Mouse (Mus musculus) embryonic fibroblast, embryonic 13.5 days (primary cell): ENCODE results near the gene Naxd.

ENCODE experiments used
- CTCF ChIP-seq: IDR thresholded peaks from 2 replicates; pipeline ENCODE4 v1.5.1; 2011; ENCODE audit warnings: mild to moderate bottlenecking, control low read depth, low read length, moderate library complexity, borderline replicate concordance; ENCODE audit not compliant: insufficient read depth
- POLR2A ChIP-seq: IDR thresholded peaks from 2 replicates; pipeline ENCODE4 v1.6.1; 2011; ENCODE audit warnings: low read depth, mild to moderate bottlenecking, control low read depth, low read length, moderate library complexity

DNA sequence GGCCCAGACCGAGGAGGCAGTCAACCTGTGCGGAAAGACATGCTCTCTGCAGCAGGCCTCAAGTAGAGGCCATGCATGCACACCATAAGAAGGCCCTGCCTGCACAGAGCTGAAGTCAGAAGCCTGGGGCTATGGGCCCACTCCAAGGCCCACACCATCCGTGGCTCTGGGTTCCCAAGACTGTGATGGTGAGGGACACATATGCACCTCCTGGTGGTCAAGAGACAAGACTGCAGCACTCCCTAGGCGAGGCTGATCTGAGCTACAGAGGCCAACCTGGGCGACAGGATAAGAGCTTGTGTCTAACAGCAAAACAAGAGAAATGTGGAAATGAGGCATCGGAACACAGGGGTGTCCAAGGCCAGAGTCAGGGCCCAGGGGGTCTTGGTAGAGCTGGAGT is 49.8 kb downstream of the Naxd start:
- TF ChIP-seq CTCF (no peak; the same call in 1 of the 2 replicates), POLR2A (no peak)
